ENCODE assay signal across 8 mouse cellular contexts in genomic region chr2:91256256-91257125, GRCm38 (mm10). TPM values are rescaled to one million over a fixed set of nuclear protein-coding genes. Genes with fewer than 3 reads are reported as not detected.
DNase-seq lines count a peak whose midpoint lies in the region; ATAC-seq and TF ChIP-seq lines count a peak whose summit lies in the region.

No protein-coding gene starts in this region.

- H3K4me1 ChIP-seq in hindbrain, embryonic 10.5 days (replicated peaks) = peaks cover 49% of the 10 kb centered on the region
- H3K4me1 ChIP-seq in limb, embryonic 12.5 days (replicated peaks) = peaks cover 37% of the 10 kb centered on the region
- H3K4me1 ChIP-seq in midbrain, embryonic 12.5 days = peaks cover 37% of the 10 kb centered on the region

- peaks cover 50% of the 10 kb centered on the region for H3K27me3 ChIP-seq in hindbrain, embryonic 10.5 days (ENCODE audit: insufficient read depth, poor library complexity, severe bottlenecking)
- H3K27me3 ChIP-seq in limb, embryonic 12.5 days = peaks cover 24% of the 10 kb centered on the region
- peaks cover 39% of the 10 kb centered on the region for H3K27me3 ChIP-seq in midbrain, embryonic 12.5 days

- H3K4me3 ChIP-seq in layer of hippocampus, adult 2 months = peak overlapping the region; percentile 74
- peak overlapping the region; percentile 70 for H3K4me3 ChIP-seq in hindbrain, embryonic 10.5 days
- H3K4me3 ChIP-seq in limb, embryonic 12.5 days (replicated peaks) = peak overlapping the region; percentile 69
- peak overlapping the region; percentile 60 for H3K4me3 ChIP-seq in midbrain, embryonic 12.5 days

- WGBS in hindbrain, embryonic 10.5 days = under 1% methylated on average over 52 of the region's 52 CpGs
- WGBS in limb, embryonic 12.5 days = under 1% methylated on average over 52 of the region's 52 CpGs
- under 1% methylated on average over 52 of the region's 52 CpGs for WGBS in midbrain, embryonic 12.5 days

- peak overlapping the region; percentile 89 for H3K27ac ChIP-seq in layer of hippocampus, adult 2 months
- peak overlapping the region; percentile 91 for H3K27ac ChIP-seq in hindbrain, embryonic 10.5 days
- peak overlapping the region; percentile 91 for H3K27ac ChIP-seq in limb, embryonic 12.5 days
- peak overlapping the region; percentile 39; the same call in 1 of the 2 replicates for H3K27ac ChIP-seq in midbrain, embryonic 12.5 days (replicated peaks)

- peak; percentile 50 for ATAC-seq in limb, embryonic 12.5 days (ENCODE audit: insufficient number of reproducible peaks, insufficient read depth, low FRiP score, low TSS enrichment, low read depth)
- peak; percentile 64 for ATAC-seq in midbrain, embryonic 12.5 days (ENCODE audit: low FRiP score, low read depth)

- DNase-seq in layer of hippocampus, adult 2 months (ENCODE audit: low spot score in 2 of 2) = no peak
- no peak for DNase-seq in layer of hippocampus, postnatal 25 days (ENCODE audit: extremely low spot score in 1 of 2, low spot score in 1 of 2)
- peak; percentile 83 for DNase-seq in cerebellum, adult 11-12 months
- DNase-seq in forelimb bud, embryonic 11.5 days (ENCODE audit: low read depth, low spot score) = peak; percentile 51
- DNase-seq in hindbrain, embryonic 10.5 days (ENCODE audit: low spot score) = peak; percentile 68
- DNase-seq in thymus, postnatal 14 days = peak; percentile 53

- peaks cover 9% of the 10 kb centered on the region for H3K36me3 ChIP-seq in hindbrain, embryonic 10.5 days
- peaks cover 20% of the 10 kb centered on the region for H3K36me3 ChIP-seq in limb, embryonic 12.5 days
- no peaks in the 10 kb centered on the region for H3K36me3 ChIP-seq in midbrain, embryonic 12.5 days

- no peaks in the 10 kb centered on the region for H3K9me3 ChIP-seq in hindbrain, embryonic 10.5 days
- H3K9me3 ChIP-seq in limb, embryonic 12.5 days = no peaks in the 10 kb centered on the region
- no peaks in the 10 kb centered on the region for H3K9me3 ChIP-seq in midbrain, embryonic 12.5 days

- no peak for TF ChIP-seq CTCF in layer of hippocampus, adult 2 months (conservative IDR thresholded peaks at IDR 0.05)

- H3K9ac ChIP-seq in limb, embryonic 12.5 days (replicated peaks) = peak overlapping the region; percentile 75
- peak overlapping the region; percentile 72 for H3K9ac ChIP-seq in midbrain, embryonic 12.5 days (replicated peaks)

- H3K4me2 ChIP-seq in limb, embryonic 12.5 days = peak overlapping the region; percentile 95
- peak overlapping the region; percentile 99 for H3K4me2 ChIP-seq in midbrain, embryonic 12.5 days (replicated peaks)

RNA-seq across cellular contexts. Expression of gene Pacsin3, which starts 0.7 kb away (rescaled TPM):
- 10 to 100 TPM; 25.6 to 27.6 TPM for total RNA-seq in layer of hippocampus, adult 2 months (2021)
- total RNA-seq in layer of hippocampus, postnatal 25 days (2021) = 10 to 100 TPM; 25.9 to 30.6 TPM
- 30.0 and 38.5 TPM in 2 replicates for polyA plus RNA-seq in hindbrain, embryonic 10.5 days (2016; fragmentation: Nextera tagmentation; extraction: Ambion mirVana)
- 44.7 and 44.8 TPM in 2 replicates for polyA plus RNA-seq in limb, embryonic 12.5 days (2016; fragmentation: Nextera tagmentation; extraction: Ambion mirVana)
- polyA plus RNA-seq in midbrain, embryonic 12.5 days (2016; fragmentation: Nextera tagmentation; extraction: Ambion mirVana) = 29.1 and 31.0 TPM in 2 replicates

RNA-seq across cellular contexts. Expression of gene Arfgap2, which starts 8.3 kb away (rescaled TPM):
- 10 to 100 TPM; 75.6 to 81.3 TPM for total RNA-seq in layer of hippocampus, adult 2 months (2021)
- total RNA-seq in layer of hippocampus, postnatal 25 days (2021) = 10 to 100 TPM; 68.4 to 77.3 TPM
- polyA plus RNA-seq in hindbrain, embryonic 10.5 days (2016; fragmentation: Nextera tagmentation; extraction: Ambion mirVana) = 93.6 and 94.4 TPM in 2 replicates
- polyA plus RNA-seq in limb, embryonic 12.5 days (2016; fragmentation: Nextera tagmentation; extraction: Ambion mirVana) = 99.9 and 108 TPM in 2 replicates
- polyA plus RNA-seq in midbrain, embryonic 12.5 days (2016; fragmentation: Nextera tagmentation; extraction: Ambion mirVana) = 88.6 and 92.2 TPM in 2 replicates

RNA-seq across cellular contexts. Expression of gene Ddb2, which starts 19.7 kb away (rescaled TPM):
- total RNA-seq in layer of hippocampus, adult 2 months (2021) = 10 to 100 TPM; 12.9 to 13.1 TPM
- 10 to 100 TPM in 1 of 2 experiments, 1 to 10 TPM in 1; 8.0 to 10.4 TPM for total RNA-seq in layer of hippocampus, postnatal 25 days (2021)
- 8.3 and 10.5 TPM in 2 replicates for polyA plus RNA-seq in hindbrain, embryonic 10.5 days (2016; fragmentation: Nextera tagmentation; extraction: Ambion mirVana)
- polyA plus RNA-seq in limb, embryonic 12.5 days (2016; fragmentation: Nextera tagmentation; extraction: Ambion mirVana) = 18.0 and 19.6 TPM in 2 replicates
- polyA plus RNA-seq in midbrain, embryonic 12.5 days (2016; fragmentation: Nextera tagmentation; extraction: Ambion mirVana) = 9.0 and 10.4 TPM in 2 replicates

RNA-seq across cellular contexts. Expression of gene Acp2, which starts 53.8 kb away (rescaled TPM):
- 10 to 100 TPM; 50.5 to 57.5 TPM for total RNA-seq in layer of hippocampus, adult 2 months (2021)
- total RNA-seq in layer of hippocampus, postnatal 25 days (2021) = 10 to 100 TPM; 52.1 to 55.9 TPM
- polyA plus RNA-seq in hindbrain, embryonic 10.5 days (2016; fragmentation: Nextera tagmentation; extraction: Ambion mirVana) = 29.6 and 34.9 TPM in 2 replicates
- 30.1 and 30.3 TPM in 2 replicates for polyA plus RNA-seq in limb, embryonic 12.5 days (2016; fragmentation: Nextera tagmentation; extraction: Ambion mirVana)
- 37.7 and 38.4 TPM in 2 replicates for polyA plus RNA-seq in midbrain, embryonic 12.5 days (2016; fragmentation: Nextera tagmentation; extraction: Ambion mirVana)

RNA-seq across cellular contexts. Expression of gene Nr1h3, which starts 53.9 kb away (rescaled TPM):
- 1 to 10 TPM; 4.5 to 5.9 TPM for total RNA-seq in layer of hippocampus, adult 2 months (2021)
- total RNA-seq in layer of hippocampus, postnatal 25 days (2021) = 1 to 10 TPM; 3.9 to 5.4 TPM
- 2.0 and 2.1 TPM in 2 replicates for polyA plus RNA-seq in hindbrain, embryonic 10.5 days (2016; fragmentation: Nextera tagmentation; extraction: Ambion mirVana)
- polyA plus RNA-seq in limb, embryonic 12.5 days (2016; fragmentation: Nextera tagmentation; extraction: Ambion mirVana) = 1.9 and 2.0 TPM in 2 replicates
- polyA plus RNA-seq in midbrain, embryonic 12.5 days (2016; fragmentation: Nextera tagmentation; extraction: Ambion mirVana) = 1.0 and 1.9 TPM in 2 replicates

Comparison
In these comparisons a context has a peak if more than half of its experiments do, and no peak if none do; other contexts are left out.
1. DNase-seq: peak in cerebellum, adult 11-12 months (single experiment), forelimb bud, embryonic 11.5 days (single experiment), hindbrain, embryonic 10.5 days (single experiment) and thymus, postnatal 14 days (single experiment); none in layer of hippocampus, adult 2 months (0 of 2) and layer of hippocampus, postnatal 25 days (0 of 2).
2. H3K27ac ChIP-seq: peak in every context shown above with its lines; median percentile 91 in hindbrain, embryonic 10.5 days; 91 in limb, embryonic 12.5 days; 89 in layer of hippocampus, adult 2 months; 39 in midbrain, embryonic 12.5 days.
3. Peak in every context shown above with its lines, with median percentiles within 50 percentile points of each other: H3K4me3 ChIP-seq.